Mouse (Mus musculus): Measurements from ENCODE around the gene Astn2. TPM values are rescaled to one million over a fixed set of nuclear protein-coding genes. Genes with fewer than 3 reads are reported as not detected.

Gene Astn2
- polyA plus RNA-seq, 1 experiment from 2014 or later: 0.74 TPM

DNA sequence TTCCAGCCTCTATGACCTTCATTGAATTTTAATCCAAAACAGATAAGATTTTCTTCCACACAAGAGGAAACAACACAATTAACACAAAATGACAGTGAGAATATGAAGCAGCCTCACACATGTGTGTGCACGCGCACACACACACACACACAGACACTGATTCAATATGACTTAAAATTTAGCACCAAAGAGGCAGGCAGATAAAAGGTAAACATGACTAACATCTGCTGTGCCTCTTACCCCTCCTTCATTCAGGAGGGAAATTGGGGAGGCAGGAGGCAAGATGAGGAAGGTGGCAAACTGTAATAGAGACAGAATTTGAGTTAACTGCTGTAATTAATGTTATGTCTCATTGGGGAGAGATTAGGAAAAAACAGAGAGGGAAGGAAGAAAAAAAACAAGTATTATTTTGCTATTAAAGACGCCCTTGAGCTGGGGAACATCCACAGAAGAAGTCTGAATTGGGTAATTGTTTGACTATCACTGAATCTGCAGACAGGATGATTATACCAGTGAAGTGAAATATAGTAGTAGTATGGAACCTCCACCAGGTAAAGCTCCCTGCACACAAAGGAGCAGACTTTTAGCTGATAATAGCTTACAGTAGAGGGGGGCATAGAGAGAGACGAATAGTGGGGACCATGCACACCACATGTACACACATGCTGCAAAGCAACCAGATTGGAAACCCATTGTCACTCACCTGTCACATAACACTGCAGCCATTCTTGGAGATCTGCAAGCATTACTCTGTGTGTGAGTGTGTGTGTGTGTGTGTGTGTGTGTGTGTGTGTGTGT, 149.5 kb downstream of the Astn2 start:
- Histone ChIP-seq H3K4me2 (ENCODE audit: low read depth, low read length) (no peak overlapping the region), H3K4me1 (ENCODE audit: control insufficient read depth, insufficient read depth, low read length) (no peaks in the 10 kb centered on the region), H3K9me3 (replicated peaks; ENCODE audit: control insufficient read depth, low read length) (no peaks in the 10 kb centered on the region), H3K4me3 (ENCODE audit: low read depth, low read length) (no peak overlapping the region), H3K27ac (replicated peaks; ENCODE audit: low read depth, low read length) (no peak overlapping the region), H3K27me3 (ENCODE audit: control insufficient read depth, insufficient read depth, low read length) (no peaks in the 10 kb centered on the region), H3K9ac (replicated peaks; ENCODE audit: low read length) (no peak overlapping the region), H3K36me3 (replicated peaks; ENCODE audit: control insufficient read depth, insufficient read depth, low read depth, low read length) (no peaks in the 10 kb centered on the region)
- ATAC-seq (replicated peaks; ENCODE audit: insufficient number of reproducible peaks, low FRiP score, low TSS enrichment, low read depth): no peak
- 84% methylated on average over 4 of the region's 4 CpGs for WGBS
- DNase-seq (ENCODE audit: low spot score): no peak

DNA sequence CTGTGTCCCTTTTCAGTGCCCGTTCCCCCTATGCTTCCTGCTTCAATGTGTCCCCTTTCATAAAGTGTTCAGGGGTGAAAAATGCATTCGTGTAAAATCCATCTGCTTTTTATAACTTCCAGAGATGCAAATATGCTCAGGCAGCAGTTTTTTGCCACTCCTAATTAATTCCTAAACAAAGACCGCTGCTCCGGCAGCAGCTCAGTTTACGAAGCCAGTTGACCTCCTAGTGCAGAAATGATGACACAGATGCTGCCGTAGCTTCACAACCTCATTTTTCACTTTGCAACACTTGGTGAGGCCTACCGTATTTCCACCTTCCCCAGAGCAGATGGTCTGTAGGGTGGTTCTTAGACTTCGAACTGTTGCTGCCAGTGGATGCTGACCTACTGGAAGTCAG, 155.9 kb downstream of the Astn2 start:
- Histone ChIP-seq H3K9me3 (replicated peaks; ENCODE audit: control insufficient read depth, low read length) (no peaks in the 10 kb centered on the region), H3K36me3 (replicated peaks; ENCODE audit: control insufficient read depth, insufficient read depth, low read depth, low read length) (no peaks in the 10 kb centered on the region), H3K4me3 (ENCODE audit: low read depth, low read length) (no peak overlapping the region), H3K9ac (replicated peaks; ENCODE audit: low read length) (no peak overlapping the region), H3K27me3 (ENCODE audit: control insufficient read depth, insufficient read depth, low read length) (no peaks in the 10 kb centered on the region), H3K4me2 (ENCODE audit: low read depth, low read length) (no peak overlapping the region), H3K4me1 (ENCODE audit: control insufficient read depth, insufficient read depth, low read length) (no peaks in the 10 kb centered on the region), H3K27ac (replicated peaks; ENCODE audit: low read depth, low read length) (no peak overlapping the region)
- peak; percentile 7 for DNase-seq (ENCODE audit: low spot score)
- ATAC-seq (replicated peaks; ENCODE audit: insufficient number of reproducible peaks, low FRiP score, low TSS enrichment, low read depth): no peak
- WGBS: 52% methylated on average over 8 of the region's 8 CpGs

DNA sequence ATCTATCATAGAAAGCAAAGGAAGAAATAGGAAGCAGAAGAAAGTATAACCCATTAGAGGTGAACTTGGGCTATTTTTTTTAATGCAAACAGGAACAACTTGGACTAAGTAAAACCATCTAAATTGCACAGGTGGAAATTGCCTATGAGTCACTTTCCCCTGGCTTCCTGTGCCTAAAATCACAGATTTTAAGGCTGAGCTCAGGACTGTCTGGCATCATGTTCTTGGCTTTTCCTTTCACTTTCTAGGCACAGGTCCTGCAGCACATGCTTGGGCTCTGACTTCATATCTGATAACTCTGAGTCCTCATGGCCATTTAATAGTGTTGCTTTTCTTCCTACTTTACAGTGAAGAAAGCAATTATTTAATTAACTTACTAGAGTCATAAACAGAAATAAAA, 161.7 kb downstream of the Astn2 start:
- no peak overlapping the region for H3K4me2 ChIP-seq (ENCODE audit: low read depth, low read length)
- H3K4me3 ChIP-seq (ENCODE audit: low read depth, low read length): no peak overlapping the region
- H3K27me3 ChIP-seq (ENCODE audit: control insufficient read depth, insufficient read depth, low read length): no peaks in the 10 kb centered on the region
- H3K27ac ChIP-seq (replicated peaks; ENCODE audit: low read depth, low read length): no peak overlapping the region
- no peaks in the 10 kb centered on the region for H3K9me3 ChIP-seq (replicated peaks; ENCODE audit: control insufficient read depth, low read length)
- no peaks in the 10 kb centered on the region for H3K4me1 ChIP-seq (ENCODE audit: control insufficient read depth, insufficient read depth, low read length)
- H3K9ac ChIP-seq (replicated peaks; ENCODE audit: low read length): no peak overlapping the region
- no peak for ATAC-seq (replicated peaks; ENCODE audit: insufficient number of reproducible peaks, low FRiP score, low TSS enrichment, low read depth)
- DNase-seq (ENCODE audit: low spot score): no peak
- H3K36me3 ChIP-seq (replicated peaks; ENCODE audit: control insufficient read depth, insufficient read depth, low read depth, low read length): no peaks in the 10 kb centered on the region

DNA sequence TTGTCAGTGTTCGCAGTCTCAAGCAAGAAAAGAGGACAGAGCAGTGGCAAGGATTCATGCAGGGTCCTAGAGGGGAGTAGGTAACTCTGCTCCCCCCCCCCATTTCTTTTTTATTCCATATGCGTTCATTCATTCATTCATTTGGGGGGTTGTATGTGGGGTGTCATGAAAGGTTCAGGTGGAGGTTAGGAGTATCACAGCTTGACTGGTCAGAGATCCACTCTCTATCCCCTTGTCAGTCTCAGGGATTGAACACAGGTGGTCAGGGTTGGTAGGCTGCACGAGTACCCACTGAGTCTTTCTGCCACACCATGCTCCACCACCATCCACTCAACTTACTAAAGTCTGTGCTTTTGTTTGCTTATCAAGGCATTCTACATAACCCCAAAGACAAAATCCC, 171.6 kb downstream of the Astn2 start:
- ATAC-seq (replicated peaks; ENCODE audit: insufficient number of reproducible peaks, low FRiP score, low TSS enrichment, low read depth) (0 out of 2 replicates have a peak, but pooled peaks have one; percentile 59), DNase-seq (ENCODE audit: low spot score) (no peak)
- Histone ChIP-seq H3K9me3 (replicated peaks; ENCODE audit: control insufficient read depth, low read length) (no peaks in the 10 kb centered on the region), H3K4me2 (ENCODE audit: low read depth, low read length) (no peak overlapping the region), H3K27ac (replicated peaks; ENCODE audit: low read depth, low read length) (no peak overlapping the region), H3K27me3 (ENCODE audit: control insufficient read depth, insufficient read depth, low read length) (no peaks in the 10 kb centered on the region), H3K4me3 (ENCODE audit: low read depth, low read length) (no peak overlapping the region), H3K9ac (replicated peaks; ENCODE audit: low read length) (no peak overlapping the region), H3K36me3 (replicated peaks; ENCODE audit: control insufficient read depth, insufficient read depth, low read depth, low read length) (no peaks in the 10 kb centered on the region), H3K4me1 (ENCODE audit: control insufficient read depth, insufficient read depth, low read length) (no peaks in the 10 kb centered on the region)
- 81% methylated on average over 3 of the region's 3 CpGs for WGBS

DNA sequence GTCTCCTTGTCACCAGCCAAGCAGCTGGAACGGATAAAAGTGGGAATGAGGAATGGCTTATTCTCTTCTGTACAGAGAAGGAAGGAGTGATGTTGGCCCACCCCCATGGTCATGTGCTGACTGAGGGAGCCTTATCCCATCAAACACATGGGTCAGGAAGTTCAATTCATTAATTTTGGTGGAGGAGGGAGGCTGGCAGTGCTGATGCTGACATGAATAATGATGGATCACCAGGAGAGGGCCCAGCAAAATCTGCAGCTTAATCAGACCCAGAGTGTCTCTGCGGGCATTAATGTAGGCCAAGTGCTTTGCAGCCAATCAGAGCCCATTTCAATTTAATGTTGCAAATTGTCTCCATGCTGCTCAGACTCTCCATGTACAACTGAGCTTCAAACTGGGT, 172.1 kb downstream of the Astn2 start:
- Histone ChIP-seq H3K36me3 (replicated peaks; ENCODE audit: control insufficient read depth, insufficient read depth, low read depth, low read length) (no peaks in the 10 kb centered on the region), H3K4me3 (ENCODE audit: low read depth, low read length) (no peak overlapping the region), H3K27me3 (ENCODE audit: control insufficient read depth, insufficient read depth, low read length) (no peaks in the 10 kb centered on the region), H3K9me3 (replicated peaks; ENCODE audit: control insufficient read depth, low read length) (no peaks in the 10 kb centered on the region), H3K9ac (replicated peaks; ENCODE audit: low read length) (no peak overlapping the region), H3K4me1 (ENCODE audit: control insufficient read depth, insufficient read depth, low read length) (no peaks in the 10 kb centered on the region), H3K27ac (replicated peaks; ENCODE audit: low read depth, low read length) (no peak overlapping the region), H3K4me2 (ENCODE audit: low read depth, low read length) (no peak overlapping the region)
- DNase-seq (ENCODE audit: low spot score) (peak; percentile 27), ATAC-seq (replicated peaks; ENCODE audit: insufficient number of reproducible peaks, low FRiP score, low TSS enrichment, low read depth) (0 out of 2 replicates have a peak, but pooled peaks have one; percentile 79)
- 40% methylated on average over 2 of the region's 2 CpGs for WGBS

DNA sequence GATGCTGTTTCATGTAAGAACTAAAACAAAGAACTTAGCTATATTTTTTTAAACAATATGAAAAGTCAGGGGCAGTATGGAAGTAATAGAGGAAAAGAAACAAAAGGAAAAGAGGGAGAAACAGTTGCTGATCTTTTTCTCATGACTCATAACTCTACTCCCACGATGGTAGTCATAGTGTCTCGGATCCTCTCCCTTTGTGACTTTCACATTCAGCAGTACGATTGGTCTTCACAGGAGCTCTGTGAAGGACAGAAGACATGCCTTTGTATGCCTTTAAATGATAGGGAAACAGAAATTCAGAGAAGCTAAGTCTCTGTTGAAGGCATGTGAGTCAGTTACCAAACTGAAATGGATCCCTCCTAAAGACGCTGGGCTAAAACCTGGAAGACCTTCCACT, 173.7 kb downstream of the Astn2 start:
- ATAC-seq (replicated peaks; ENCODE audit: insufficient number of reproducible peaks, low FRiP score, low TSS enrichment, low read depth) (no peak), DNase-seq (ENCODE audit: low spot score) (no peak)
- no peak overlapping the region for H3K4me2 ChIP-seq (ENCODE audit: low read depth, low read length)
- H3K4me1 ChIP-seq (ENCODE audit: control insufficient read depth, insufficient read depth, low read length): no peaks in the 10 kb centered on the region
- 88% methylated on average over 4 of the region's 4 CpGs for WGBS
- H3K36me3 ChIP-seq (replicated peaks; ENCODE audit: control insufficient read depth, insufficient read depth, low read depth, low read length): no peaks in the 10 kb centered on the region
- H3K9me3 ChIP-seq (replicated peaks; ENCODE audit: control insufficient read depth, low read length): no peaks in the 10 kb centered on the region
- no peak overlapping the region for H3K4me3 ChIP-seq (ENCODE audit: low read depth, low read length)
- H3K9ac ChIP-seq (replicated peaks; ENCODE audit: low read length): no peak overlapping the region
- H3K27me3 ChIP-seq (ENCODE audit: control insufficient read depth, insufficient read depth, low read length): no peaks in the 10 kb centered on the region
- no peak overlapping the region for H3K27ac ChIP-seq (replicated peaks; ENCODE audit: low read depth, low read length)

DNA sequence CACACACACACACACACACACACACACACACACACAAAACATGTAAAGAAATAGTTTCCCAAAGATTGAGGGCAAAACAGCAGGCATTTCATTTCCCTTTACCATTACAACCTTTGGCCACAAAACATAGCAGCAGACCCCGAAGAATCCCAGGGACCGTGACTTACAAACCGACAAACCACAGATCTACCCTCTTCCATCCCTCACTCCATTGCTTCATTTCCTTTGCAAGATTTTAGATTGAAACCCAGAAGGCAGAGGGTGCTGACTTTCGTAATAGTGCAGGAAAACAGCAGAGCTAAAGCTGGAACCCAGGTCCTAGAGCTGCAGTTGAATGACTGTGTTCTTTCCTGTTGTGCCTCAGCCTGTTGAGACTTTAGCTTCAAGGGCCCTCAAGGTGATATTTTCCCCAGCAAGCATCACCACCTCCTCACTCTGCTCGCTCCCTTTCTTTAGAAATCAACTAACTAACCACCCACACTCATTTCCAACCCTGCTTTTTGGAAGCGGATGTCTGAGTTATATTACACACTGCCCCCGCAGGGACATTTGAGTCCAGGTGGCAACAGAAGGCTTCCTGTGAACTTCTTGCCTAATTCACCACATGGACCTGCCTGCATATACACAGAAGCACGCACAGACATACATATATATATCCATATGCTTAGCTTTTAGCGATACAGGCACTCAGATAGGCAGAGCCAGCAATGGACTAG, 181.7 kb downstream of the Astn2 start:
- Histone ChIP-seq H3K36me3 (replicated peaks; ENCODE audit: control insufficient read depth, insufficient read depth, low read depth, low read length) (no peaks in the 10 kb centered on the region), H3K9me3 (replicated peaks; ENCODE audit: control insufficient read depth, low read length) (no peaks in the 10 kb centered on the region), H3K4me1 (ENCODE audit: control insufficient read depth, insufficient read depth, low read length) (no peaks in the 10 kb centered on the region), H3K9ac (replicated peaks; ENCODE audit: low read length) (no peak overlapping the region), H3K27ac (replicated peaks; ENCODE audit: low read depth, low read length) (no peak overlapping the region), H3K4me3 (ENCODE audit: low read depth, low read length) (no peak overlapping the region), H3K27me3 (ENCODE audit: control insufficient read depth, insufficient read depth, low read length) (no peaks in the 10 kb centered on the region), H3K4me2 (ENCODE audit: low read depth, low read length) (no peak overlapping the region)
- 83% methylated on average over 9 of the region's 9 CpGs for WGBS
- ATAC-seq (replicated peaks; ENCODE audit: insufficient number of reproducible peaks, low FRiP score, low TSS enrichment, low read depth) (no peak), DNase-seq (ENCODE audit: low spot score) (no peak)

DNA sequence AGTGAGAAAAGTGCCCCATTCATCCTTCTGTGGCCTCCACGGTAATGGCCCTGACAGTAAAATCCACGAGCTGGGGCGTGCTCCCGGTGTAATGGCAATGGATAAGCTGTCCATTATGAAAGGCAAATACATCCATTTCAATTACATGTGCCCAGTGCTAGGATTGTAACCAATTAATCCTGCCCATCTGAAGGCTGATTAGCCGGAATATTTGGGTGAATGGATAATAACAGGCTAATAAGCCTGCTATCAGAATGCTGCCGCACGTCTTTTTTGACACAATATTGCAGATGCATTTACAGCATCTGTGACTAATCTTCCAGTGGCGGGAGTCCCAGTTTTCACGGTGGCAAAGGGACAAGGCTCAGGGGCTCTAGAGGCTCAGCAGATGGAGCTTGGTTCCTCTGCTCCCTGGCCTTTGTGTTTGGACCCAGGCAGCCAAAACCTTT, 189.2 kb downstream of the Astn2 start:
- Histone ChIP-seq H3K9ac (replicated peaks; ENCODE audit: low read length) (no peak overlapping the region), H3K4me1 (ENCODE audit: control insufficient read depth, insufficient read depth, low read length) (no peaks in the 10 kb centered on the region), H3K4me2 (ENCODE audit: low read depth, low read length) (no peak overlapping the region), H3K4me3 (ENCODE audit: low read depth, low read length) (no peak overlapping the region), H3K36me3 (replicated peaks; ENCODE audit: control insufficient read depth, insufficient read depth, low read depth, low read length) (no peaks in the 10 kb centered on the region), H3K9me3 (replicated peaks; ENCODE audit: control insufficient read depth, low read length) (no peaks in the 10 kb centered on the region), H3K27ac (replicated peaks; ENCODE audit: low read depth, low read length) (no peak overlapping the region), H3K27me3 (ENCODE audit: control insufficient read depth, insufficient read depth, low read length) (no peaks in the 10 kb centered on the region)
- no peak for DNase-seq (ENCODE audit: low spot score)
- 56% methylated on average over 9 of the region's 9 CpGs for WGBS
- no peak for ATAC-seq (replicated peaks; ENCODE audit: insufficient number of reproducible peaks, low FRiP score, low TSS enrichment, low read depth)
